Mouse (Mus musculus) liver, embryonic 14.5 days (tissue): ENCODE results near the gene Ado. TPM values are rescaled to one million over a fixed set of nuclear protein-coding genes. Genes with fewer than 3 reads are reported as not detected.

Experiments
- ATAC-seq: fragments of 200-750 bp; cut with Nextera tagmentation; 2 replicates; pipeline ENCODE4 v1.8.0; 2017; ENCODE audit warnings: moderate number of reproducible peaks, mild to moderate bottlenecking, moderate library complexity; ENCODE audit not compliant: insufficient read depth
- DNase-seq, 3 experiments: peaks; one replicate each; pipeline ENCODE4 v3.0.0-alpha.2; 2012 to 2013; ENCODE audit warnings: low read depth in 3 of 3, low spot score in 3 of 3
- H3K27ac ChIP-seq: fragments of 300-500 bp; sonication (generic); 2 replicates; pipeline ENCODE4 v1.5.1; 2014; ENCODE audit warnings: moderate library complexity, mild to moderate bottlenecking, control low read depth, inconsistent platforms
- H3K27me3 ChIP-seq: fragments of 300-500 bp; sonication (generic); 2 replicates; pipeline ENCODE4 v1.6.1; 2014; ENCODE audit warnings: mild to moderate bottlenecking, low read length, moderate library complexity; ENCODE audit not compliant: control insufficient read depth, insufficient read depth
- H3K36me3 ChIP-seq: fragments of 300-500 bp; sonication (generic); replicated peaks from 2 replicates; pipeline ENCODE4 v1.6.1; 2014; ENCODE audit warnings: low read depth; ENCODE audit not compliant: control insufficient read depth, insufficient read depth
- H3K4me1 ChIP-seq, 2 experiments: fragments of 200-500 bp in 1 of 2; fragments of 300-500 bp in 1 of 2; sonication (generic) in 1 of 2; replicated peaks; 2 replicates each; pipeline ENCODE4 v1.6.1; 2012 to 2014; ENCODE audit warnings: antibody characterized with exemption in 1 of 2, inconsistent platforms in 1 of 2, low read length in 1 of 2; ENCODE audit not compliant: control insufficient read depth in 2 of 2, insufficient read depth in 2 of 2
- H3K4me2 ChIP-seq: fragments of 300-500 bp; sonication (generic); 2 replicates; pipeline ENCODE4 v1.6.1; 2014; ENCODE audit warnings: low read depth, mild to moderate bottlenecking, control low read depth, moderate library complexity
- H3K4me3 ChIP-seq, 2 experiments: fragments of 200-500 bp in 1 of 2; fragments of 300-500 bp in 1 of 2; sonication (generic) in 1 of 2; 2 replicates each; pipeline ENCODE4 v1.5.1; 2012 to 2014; ENCODE audit warnings: low read depth in 2 of 2, low read length in 2 of 2, mild to moderate bottlenecking in 2 of 2, control low read depth in 1 of 2, inconsistent platforms in 1 of 2, moderate library complexity in 1 of 2; ENCODE audit not compliant: insufficient read depth in 1 of 2
- H3K9ac ChIP-seq: fragments of 300-500 bp; sonication (generic); replicated peaks from 2 replicates; pipeline ENCODE4 v1.6.1; 2014; ENCODE audit warnings: mild to moderate bottlenecking, control low read depth, moderate library complexity
- H3K9me3 ChIP-seq: fragments of 300-500 bp; sonication (generic); 2 replicates; pipeline ENCODE4 v1.6.1; 2016; ENCODE audit warnings: low read length, mixed read lengths; ENCODE audit not compliant: control insufficient read depth
- CTCF ChIP-seq: IDR thresholded peaks from 2 replicates; pipeline ENCODE4 v1.5.1; 2016; ENCODE audit warnings: antibody characterized with exemption, low read depth, control low read depth
- EP300 ChIP-seq: IDR thresholded peaks from 2 replicates; pipeline ENCODE4 v1.6.1; 2016; ENCODE audit warnings: antibody characterized with exemption, low read depth
- WGBS: fragments of 180-500 bp; shearing (Covaris S2); extraction: QIAGEN DNeasy Blood & Tissue Kit; methylation state at CpG from one replicate; pipeline ENCODE4 v1.1.7; 2014; ENCODE audit not compliant: insufficient replicate concordance; 5-methylcytosine and 5-hydroxymethylcytosine counted together
- polyA plus RNA-seq, 2 experiments: library from polyadenylated mRNA; depleted of rRNA in 1 of 2; stranded (reverse) in 1 of 2; unstranded in 1 of 2; fragments of >200 nt; fragmentation: Nextera tagmentation in 1 of 2; extraction: Ambion mirVana in 1 of 2; gene quantifications; 2 replicates each; pipeline versions ENCODE4 v1.2.1 to v1.2.3; 2012 to 2014

Gene Ado
- polyA plus RNA-seq, 2 experiments = 3.0 to 13.3 TPM

DNA sequence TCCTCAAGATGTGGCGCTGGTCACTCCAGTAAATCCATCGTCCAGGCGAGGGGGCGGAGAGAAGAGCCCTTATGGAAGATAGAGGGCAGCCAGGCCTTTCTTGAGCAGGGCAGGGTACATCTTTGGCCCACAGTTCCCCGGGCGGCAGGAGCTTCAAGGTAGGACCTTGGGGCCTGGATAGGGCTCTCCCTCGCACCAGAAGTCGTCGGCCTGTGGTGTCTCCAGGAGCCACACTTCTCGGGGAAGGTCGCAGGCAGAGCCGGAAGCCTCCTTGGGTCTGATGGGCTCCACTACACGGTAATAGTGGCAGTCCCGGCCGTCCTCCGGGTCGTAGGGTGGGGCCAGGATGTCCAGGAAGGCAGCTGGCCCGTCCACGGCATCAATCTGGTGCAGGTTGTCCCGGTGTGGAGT, 900 bp downstream of the Ado start:
- Histone ChIP-seq H3K4me2 (peak overlapping the region; percentile 89), H3K4me1 (peaks cover 6 to 10% of the 10 kb centered on the region in 2 experiments), H3K27ac (no peak overlapping the region), H3K4me3 (peak overlapping the region; percentile 74 to 94), H3K27me3 (no peaks in the 10 kb centered on the region), H3K36me3 (no peaks in the 10 kb centered on the region), H3K9ac (peak overlapping the region; percentile 88), H3K9me3 (no peaks in the 10 kb centered on the region)
- WGBS = 2% methylated on average over 20 of the region's 20 CpGs
- TF ChIP-seq CTCF = no peak; the same call in 1 of the 2 replicates
- TF ChIP-seq EP300 = no peak
- no peak for DNase-seq
- ATAC-seq = peak; percentile 12; the same call in 1 of the 2 replicates

DNA sequence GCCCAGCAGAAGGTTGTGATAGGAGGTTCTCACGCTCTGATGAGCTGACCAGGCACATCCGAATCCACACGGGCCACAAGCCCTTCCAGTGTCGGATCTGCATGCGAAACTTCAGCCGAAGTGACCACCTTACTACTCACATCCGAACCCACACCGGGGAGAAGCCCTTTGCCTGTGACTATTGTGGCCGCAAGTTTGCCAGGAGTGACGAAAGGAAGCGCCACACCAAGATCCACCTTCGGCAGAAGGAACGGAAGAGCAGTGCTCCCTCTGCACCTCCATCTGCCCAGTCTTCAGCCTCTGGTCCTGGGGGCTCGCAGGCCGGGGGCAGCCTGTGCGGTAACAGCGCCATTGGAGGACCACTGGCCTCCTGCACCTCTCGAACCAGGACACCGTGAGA, 8.2 kb downstream of the Ado start:
- no peaks in the 10 kb centered on the region for H3K36me3 ChIP-seq
- no peak for ATAC-seq
- H3K9ac ChIP-seq = no peak overlapping the region
- WGBS = 17% methylated on average over 19 of the region's 19 CpGs
- TF ChIP-seq EP300 (no peak), CTCF (no peak)
- no peak overlapping the region for H3K4me2 ChIP-seq
- no peak overlapping the region for H3K4me3 ChIP-seq
- no peaks in the 10 kb centered on the region for H3K4me1 ChIP-seq
- peaks cover 55% of the 10 kb centered on the region for H3K27me3 ChIP-seq
- no peak for DNase-seq
- no peak overlapping the region for H3K27ac ChIP-seq
- H3K9me3 ChIP-seq = no peaks in the 10 kb centered on the region

DNA sequence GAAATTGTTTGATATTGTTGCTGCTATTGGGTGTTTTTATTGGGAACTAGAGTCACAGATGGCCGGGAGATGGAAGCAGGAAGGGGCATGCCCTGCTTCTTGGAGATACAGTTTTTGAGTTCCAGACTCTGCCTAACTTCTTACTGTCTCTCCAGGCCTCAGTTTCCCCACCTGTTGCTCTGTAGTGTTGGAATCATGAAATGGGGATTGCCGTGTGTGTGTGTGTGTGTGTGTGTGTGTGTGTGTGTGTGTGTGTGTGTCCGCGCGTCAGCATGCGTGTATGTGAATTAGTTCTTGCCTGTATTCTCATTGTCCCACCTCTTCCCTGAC, 9.4 kb downstream of the Ado start:
- WGBS = 32% methylated on average over 6 of the region's 6 CpGs
- no peak overlapping the region for H3K27ac ChIP-seq
- H3K27me3 ChIP-seq = peaks cover 67% of the 10 kb centered on the region
- H3K4me1 ChIP-seq = no peaks in the 10 kb centered on the region
- no peak overlapping the region for H3K9ac ChIP-seq
- H3K4me3 ChIP-seq = no peak overlapping the region
- no peak for DNase-seq
- H3K36me3 ChIP-seq = no peaks in the 10 kb centered on the region
- TF ChIP-seq EP300 = no peak
- no peak for TF ChIP-seq CTCF
- H3K9me3 ChIP-seq = no peaks in the 10 kb centered on the region
- H3K4me2 ChIP-seq = no peak overlapping the region
- ATAC-seq = no peak

DNA sequence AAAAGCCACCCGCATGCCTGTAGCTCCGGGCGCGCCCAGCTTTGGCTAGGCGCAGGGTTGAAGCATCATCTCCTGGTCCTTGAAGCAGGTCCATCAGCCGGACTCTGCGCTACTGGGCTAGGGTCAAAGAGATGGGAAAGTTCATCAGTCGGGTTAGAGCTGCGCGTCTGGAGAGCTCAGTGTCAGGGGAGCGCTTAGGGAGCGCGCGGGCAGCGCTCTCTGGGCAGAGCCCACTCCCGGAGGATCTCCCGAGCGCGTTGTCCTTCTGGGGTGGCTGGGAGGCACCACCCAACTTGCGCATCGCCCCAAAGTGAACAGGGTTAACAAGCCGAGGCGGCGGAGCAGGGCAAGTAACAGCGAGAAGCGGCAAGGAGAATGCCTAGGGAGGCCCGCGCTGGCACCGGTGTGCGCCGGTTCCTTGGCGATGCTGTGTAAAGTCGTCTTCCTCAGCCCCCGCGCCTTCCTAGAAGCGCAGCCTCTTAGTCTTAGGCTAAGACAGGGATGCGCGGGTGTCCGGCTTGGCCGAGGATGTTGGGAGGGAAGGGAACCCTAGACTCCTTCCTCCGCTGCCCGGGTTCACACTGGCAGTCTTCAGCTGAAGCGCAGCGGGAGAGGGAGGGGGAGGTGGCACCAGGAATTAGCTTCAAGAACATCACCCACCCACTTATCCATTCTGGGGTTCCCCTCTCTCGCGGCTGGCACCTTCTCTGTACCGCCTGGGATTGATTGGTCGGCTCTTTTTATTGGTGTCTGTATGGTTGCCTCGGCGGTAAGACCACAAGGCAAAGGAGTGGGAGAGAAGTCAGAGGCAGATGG, 10.0 kb downstream of the Ado start:
- WGBS = 2% methylated on average over 50 of the region's 50 CpGs
- Histone ChIP-seq H3K27me3 (peaks cover 73% of the 10 kb centered on the region), H3K27ac (no peak overlapping the region), H3K36me3 (no peaks in the 10 kb centered on the region), H3K4me3 (no peak overlapping the region), H3K9ac (no peak overlapping the region), H3K9me3 (no peaks in the 10 kb centered on the region), H3K4me1 (no peaks in the 10 kb centered on the region), H3K4me2 (no peak overlapping the region)
- ATAC-seq = no peak
- DNase-seq = no peak
- TF ChIP-seq EP300 (no peak), CTCF (no peak)

DNA sequence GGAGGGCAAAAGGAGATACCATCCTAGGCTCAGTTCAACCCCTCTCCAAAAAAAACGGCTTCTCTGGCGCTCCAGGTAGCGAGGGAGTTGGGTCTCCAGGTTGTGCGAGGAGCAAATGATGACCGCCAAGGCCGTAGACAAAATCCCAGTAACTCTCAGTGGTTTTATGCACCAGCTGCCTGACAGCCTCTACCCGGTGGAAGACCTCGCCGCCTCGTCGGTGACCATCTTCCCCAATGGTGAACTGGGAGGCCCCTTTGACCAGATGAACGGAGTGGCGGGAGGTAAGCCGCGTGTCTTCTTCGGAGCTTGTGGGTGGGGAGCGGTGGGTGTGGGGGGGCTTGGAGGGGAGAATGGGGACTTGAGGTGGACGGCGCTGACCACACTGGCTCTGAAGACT, 10.6 kb downstream of the Ado start:
- Histone ChIP-seq H3K4me3 (peak overlapping the region in 1 of 2 experiments; percentile 69; a peak in 3 of 4 replicates), H3K36me3 (no peaks in the 10 kb centered on the region), H3K4me2 (peak overlapping the region; percentile 76), H3K27me3 (peaks cover 80% of the 10 kb centered on the region), H3K27ac (no peak overlapping the region), H3K4me1 (no peaks in the 10 kb centered on the region), H3K9ac (no peak overlapping the region), H3K9me3 (no peaks in the 10 kb centered on the region)
- TF ChIP-seq CTCF (no peak), EP300 (no peak)
- ATAC-seq (no peak), DNase-seq (no peak)
- WGBS = 2% methylated on average over 19 of the region's 19 CpGs
